Mouse (Mus musculus) fibroblast of lung, adult 2 months (primary cell): Measurements from ENCODE around the gene Glra1.
"Not testable (repeated sequence)": the region's sequence is repeated elsewhere in the genome, so short reads cannot be mapped to it uniquely, and the experiment has no call there.

Source experiments
- DNase-seq: peaks from one replicate; pipeline ENCODE4 v3.0.0-alpha.2; 2011; ENCODE audit warnings: low read depth

The Glra1 gene

DNA sequence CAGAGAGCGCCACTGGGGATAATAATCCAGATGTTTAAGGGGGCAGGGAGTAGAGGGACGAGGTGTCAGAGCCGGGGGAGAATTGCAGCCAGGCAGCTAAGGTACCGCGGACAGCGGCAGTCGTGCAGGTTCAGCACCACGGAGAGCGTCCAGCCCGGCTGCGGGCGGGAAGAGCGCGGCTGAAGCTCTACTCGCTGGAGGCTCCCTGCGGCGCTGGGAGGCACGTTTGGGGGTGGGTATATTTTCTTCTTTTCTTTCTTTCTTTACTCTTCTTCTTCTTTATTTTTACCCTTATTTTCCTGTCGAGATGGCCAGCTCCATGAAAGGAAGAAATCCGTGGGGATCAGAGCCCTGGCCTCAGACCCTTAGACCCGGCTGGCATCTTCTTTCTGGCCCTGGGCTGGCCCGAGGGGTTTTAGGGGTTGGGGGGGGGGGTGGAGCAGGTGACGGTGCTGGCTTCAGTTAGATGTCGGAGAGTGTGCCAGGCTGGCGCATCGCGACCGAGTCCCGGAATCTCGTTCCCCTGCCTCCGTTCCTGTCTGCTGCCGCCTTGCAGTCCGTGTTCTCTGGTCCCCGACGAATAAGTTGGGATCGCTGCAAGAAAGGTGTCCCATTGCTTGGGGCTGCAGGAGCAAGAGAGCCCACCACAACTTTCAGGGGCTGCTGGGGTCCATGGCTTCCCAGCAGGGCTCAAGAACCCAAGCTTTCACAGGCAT lies at the start of gene Glra1:
TSS of gene Glra1 (minus strand) at position 391 of the 716 bp plus-strand sequence.
- DNase-seq, result peak; percentile 1

DNA sequence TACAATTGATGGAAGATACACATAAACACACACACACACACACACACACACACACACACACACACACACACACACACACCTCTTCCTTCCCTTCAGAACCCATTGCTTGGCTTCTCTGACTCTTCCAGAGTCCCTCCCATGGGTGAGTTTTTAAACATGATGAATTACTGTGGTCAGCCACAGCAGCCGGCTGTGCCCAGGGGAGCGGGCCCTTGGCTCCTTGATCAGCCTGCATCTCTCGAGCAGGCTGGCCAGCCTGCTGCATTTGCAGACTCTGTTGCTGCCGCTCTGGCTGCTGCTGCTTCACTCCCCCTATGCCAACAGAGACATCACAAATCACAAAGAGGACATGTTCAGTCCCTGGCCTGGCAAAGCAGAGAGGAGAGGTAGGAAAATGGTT lies 29.0 kb upstream of the Glra1 start:
- no peak for DNase-seq

DNA sequence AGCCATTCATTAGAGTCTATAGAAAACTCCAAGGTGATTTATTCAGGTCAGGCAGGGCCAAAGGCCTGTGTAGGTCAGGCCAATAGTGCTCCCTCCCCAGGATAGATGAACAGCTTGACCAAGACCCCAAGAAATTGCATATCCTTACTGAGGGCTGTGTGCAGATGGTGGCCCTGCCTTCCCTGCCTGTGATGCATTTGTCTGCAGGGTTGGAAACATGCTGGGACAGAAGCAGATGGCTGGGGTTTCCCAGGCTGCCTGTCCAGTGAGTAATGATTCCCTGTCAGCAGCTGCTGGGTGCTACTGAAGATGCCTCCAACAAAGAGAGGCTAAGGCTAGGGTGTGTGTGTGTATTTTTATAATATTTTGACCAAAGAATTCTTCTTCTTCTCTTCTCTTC lies 25.9 kb upstream of the Glra1 start:
- no peak for DNase-seq

GRCm38 (mm10) chr11:55614631-55615030 lies 6.6 kb upstream of the Glra1 start:
- DNase-seq, result not testable (repeated sequence)

DNA sequence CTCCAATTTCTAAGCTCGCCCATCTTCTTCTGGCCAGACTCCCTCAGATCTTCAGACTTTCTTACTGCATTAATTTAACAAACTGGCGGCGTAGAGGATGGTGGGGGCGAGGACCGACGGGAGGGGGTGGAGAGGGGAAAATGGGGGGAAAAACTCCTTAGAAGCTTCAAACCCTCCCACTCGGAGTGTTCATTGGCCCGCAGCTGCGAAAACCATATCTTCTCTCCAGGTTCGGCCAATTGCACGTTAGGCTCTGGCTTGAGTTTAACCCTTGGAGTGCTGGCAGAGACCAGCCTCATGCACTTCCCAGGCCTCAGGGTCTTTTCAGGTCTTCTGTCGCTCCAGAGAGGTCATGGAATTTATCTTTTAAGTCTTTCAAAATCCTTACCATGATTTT lies 524 bp upstream of the Glra1 start:
- DNase-seq, result no peak

- no peak for DNase-seq
Observed at GRCm38 (mm10) chr11:55607066-55607807, 761 bp downstream of the Glra1 start.

GRCm38 (mm10) chr11:55601447-55602065 lies 6.4 kb downstream of the Glra1 start:
- DNase-seq, result no peak

DNA sequence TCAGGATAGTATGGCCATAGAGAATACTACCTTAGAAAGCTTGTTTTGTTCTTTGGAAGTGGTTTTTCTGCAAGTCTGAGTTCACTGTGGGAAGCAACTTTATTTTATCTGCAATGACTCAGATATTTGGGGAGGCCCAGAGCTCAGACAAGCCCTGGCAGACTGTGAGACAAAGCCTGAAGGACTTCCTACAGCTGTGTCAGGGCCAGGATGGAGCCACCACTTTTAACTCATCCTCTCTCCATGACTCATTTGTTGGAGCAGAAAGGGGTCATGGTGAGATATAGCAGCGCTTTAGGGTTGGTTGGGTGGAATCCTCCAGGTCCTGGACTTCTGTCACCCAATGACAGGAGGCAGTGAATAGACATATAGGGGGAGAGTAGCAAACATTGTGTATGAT lies 12.3 kb downstream of the Glra1 start:
- no peak for DNase-seq

GRCm38 (mm10) chr11:55594411-55594810 lies 13.6 kb downstream of the Glra1 start:
- DNase-seq, result no peak

DNA sequence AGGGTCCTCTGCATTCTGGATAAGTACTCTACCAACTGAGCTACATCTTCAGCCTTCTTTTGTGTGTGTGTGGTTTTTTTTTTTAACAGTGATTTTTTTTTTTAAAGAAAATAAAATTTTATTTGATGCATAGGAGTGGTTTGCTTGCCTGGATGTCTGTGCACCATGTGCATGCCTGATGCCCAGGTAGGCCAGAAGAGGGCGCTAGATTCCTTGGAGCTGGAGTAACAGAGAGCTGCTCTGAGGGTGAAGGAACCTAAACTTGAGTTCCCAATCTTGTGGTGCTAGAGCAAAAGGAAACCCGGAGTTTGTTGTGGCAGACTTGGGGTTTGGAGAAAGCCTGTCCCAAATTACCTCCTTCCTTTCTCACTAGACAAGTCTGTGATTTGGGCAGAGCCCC lies 16.8 kb downstream of the Glra1 start:
- DNase-seq, result no peak

GRCm38 (mm10) chr11:55589376-55590167 lies 18.4 kb downstream of the Glra1 start:
- DNase-seq, result no peak

DNA sequence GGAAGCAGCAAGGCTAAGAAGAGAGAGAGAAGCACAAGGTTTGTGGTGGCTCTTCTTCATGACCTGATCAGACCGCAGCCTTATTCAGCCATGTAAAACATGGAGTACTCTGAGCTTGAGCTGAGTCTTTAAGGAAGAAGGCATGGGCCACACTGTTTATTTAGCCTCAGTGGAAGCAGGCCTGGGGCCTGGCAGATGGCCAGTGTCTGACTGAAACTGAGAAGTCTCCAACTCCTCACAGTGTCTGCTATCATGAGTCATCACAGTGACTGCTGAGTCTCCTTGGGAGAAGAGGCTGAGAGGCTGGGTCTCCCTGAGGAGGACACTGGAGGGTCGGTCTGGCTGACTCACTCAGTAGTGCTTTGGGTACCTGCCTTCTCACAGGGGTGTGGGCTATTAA lies 33.6 kb downstream of the Glra1 start:
- DNase-seq, result peak; percentile 21

DNA sequence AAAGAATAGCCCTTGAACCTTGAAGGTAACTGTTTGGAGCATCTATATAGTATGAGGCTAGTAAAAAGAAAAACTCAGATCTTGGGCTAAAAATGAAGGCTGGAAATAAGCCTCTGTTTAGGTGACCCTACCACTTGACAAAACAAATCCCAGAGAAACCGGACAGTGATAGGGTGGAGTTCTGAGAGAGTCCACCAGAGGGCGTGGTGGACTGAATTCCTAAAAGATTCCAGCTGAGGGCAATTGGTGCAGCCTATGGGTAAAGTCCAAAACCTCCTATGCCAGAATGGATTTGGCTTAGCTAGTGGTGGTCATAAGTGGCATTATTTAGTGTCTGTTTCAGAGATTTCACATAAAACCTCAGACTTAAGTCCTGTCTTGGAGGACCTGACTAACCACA lies 36.9 kb downstream of the Glra1 start:
- no peak for DNase-seq

DNA sequence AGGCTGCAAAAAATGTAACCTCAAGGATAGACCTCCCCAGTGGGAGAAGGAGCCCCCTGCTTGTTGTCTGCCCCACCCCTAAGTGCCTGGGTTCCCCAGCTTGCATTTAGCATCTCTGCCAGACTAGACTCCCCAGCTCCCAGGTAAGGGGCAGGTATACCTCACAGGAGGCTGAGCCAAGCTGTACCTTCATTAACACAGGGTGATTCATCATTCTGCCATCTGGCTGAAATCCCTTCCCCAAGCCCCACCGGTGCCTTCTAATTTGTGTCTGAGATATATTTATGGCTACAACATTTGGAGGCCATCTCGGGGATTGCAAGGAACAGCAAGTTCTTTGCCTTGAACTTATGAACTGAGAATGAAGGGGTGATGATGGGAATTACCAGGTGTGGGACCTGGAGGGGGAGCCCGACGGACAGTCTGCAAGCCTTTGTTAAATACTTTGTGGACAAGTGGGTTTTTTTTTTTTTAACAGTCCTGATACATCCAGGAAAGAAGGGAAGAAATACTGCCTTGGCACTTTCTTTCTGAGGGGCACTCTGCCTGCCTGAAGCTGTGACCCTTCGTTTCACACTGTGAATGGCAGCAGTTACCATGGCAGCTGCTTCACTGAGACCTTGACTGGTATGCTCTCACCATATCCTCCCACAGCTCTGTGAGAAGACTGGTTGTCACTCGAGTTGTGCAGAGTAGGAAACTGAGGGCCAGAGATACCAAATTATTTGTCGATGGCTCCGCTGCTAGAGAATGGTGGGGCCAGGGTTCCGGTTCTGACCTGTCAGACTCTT lies 41.5 kb downstream of the Glra1 start:
- DNase-seq, result no peak

- no peak for DNase-seq
Observed at GRCm38 (mm10) chr11:55545690-55546089, 62.3 kb downstream of the Glra1 start.

DNA sequence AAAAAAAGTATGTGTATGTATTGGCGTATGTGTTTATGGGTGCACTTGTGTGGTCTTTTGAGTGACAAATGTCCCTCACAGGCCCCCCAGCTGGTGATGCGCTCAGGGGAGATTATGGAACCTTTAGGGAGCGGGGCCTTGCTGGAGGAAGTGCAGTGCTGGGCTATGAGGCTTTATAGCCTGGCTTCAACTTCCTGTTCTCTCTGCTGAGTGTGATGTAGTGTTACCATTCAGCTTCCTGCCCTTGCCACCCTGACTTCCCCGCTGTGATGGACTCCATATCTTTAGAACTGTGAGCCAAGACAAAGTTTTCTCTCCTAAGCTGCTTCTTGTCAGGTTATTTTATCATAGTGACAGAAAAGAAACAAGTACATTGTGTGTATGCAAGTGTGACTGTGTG lies 65.3 kb downstream of the Glra1 start:
- DNase-seq, result no peak

- no peak for DNase-seq
Observed at GRCm38 (mm10) chr11:55542128-55542527, 65.9 kb downstream of the Glra1 start.

GRCm38 (mm10) chr11:55534766-55535165 lies 73.2 kb downstream of the Glra1 start:
- no peak for DNase-seq

DNA sequence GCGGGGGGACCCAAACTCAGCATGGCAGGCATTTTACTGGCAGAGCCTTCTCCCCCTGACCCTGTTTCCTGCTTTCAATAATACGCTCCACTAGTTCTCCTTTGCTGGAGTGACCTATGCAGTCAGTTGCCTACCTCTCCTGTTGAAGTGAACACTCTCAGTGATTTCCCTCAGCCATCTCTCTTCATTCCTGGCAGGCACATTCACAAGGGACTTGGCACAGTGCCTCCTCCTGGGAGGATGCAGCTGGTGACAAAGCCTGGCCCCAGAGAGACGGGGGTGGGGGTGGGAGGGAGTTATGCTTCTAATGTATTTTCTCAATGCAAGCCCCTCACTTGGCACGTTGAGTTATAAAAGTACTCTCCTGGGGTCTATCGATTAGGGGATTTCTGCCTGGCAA lies 74.6 kb downstream of the Glra1 start:
- DNase-seq, result no peak

DNA sequence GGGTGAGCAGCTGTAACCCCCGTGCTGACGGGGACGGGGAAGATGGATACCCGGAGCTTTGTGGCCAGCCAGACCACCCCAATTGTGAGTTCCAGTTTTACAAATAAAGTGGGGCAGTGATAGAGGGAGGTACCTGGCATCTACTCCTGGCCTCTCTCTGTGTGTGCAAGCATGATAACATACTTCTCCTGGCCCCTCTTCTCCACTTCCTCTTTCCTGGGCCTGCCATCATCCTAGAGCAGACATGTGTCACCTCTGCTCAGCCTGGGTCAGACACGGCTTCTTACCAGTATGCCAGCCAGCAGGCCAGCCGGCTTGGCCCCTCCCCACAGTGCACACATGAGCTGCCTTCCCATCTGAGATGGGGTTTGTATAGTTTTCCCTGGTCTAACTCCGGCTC lies 77.3 kb downstream of the Glra1 start:
- DNase-seq, result no peak

GRCm38 (mm10) chr11:55518806-55519674 lies 89.0 kb downstream of the Glra1 start:
- DNase-seq, result peak; percentile 48
